Mouse (Mus musculus): ENCODE data around the gene Cpb2. TPM values are rescaled to one million over a fixed set of nuclear protein-coding genes. Genes with fewer than 3 reads are reported as not detected.

The Cpb2 gene
- polyA plus RNA-seq, 1 experiment from 2014 or later = 19.8 TPM

- Histone ChIP-seq H3K4me1 (ENCODE audit: insufficient read depth, low read length) (0 out of 2 replicates have a peak, but pooled peaks cover 6% of the 10 kb centered on the region), H3K4me3 (ENCODE audit: low read length) (no peak overlapping the region), H3K27ac (ENCODE audit: low read length) (no peak overlapping the region), H3K27me3 (ENCODE audit: insufficient read depth, low read length) (no peaks in the 10 kb centered on the region), H3K9me3 (ENCODE audit: low read length) (no peaks in the 10 kb centered on the region), H3K36me3 (ENCODE audit: insufficient read depth, low read length) (no peaks in the 10 kb centered on the region), H3K9ac (replicated peaks; ENCODE audit: low read length) (no peak overlapping the region), H3K4me2 (replicated peaks; ENCODE audit: low read depth, low read length) (no peak overlapping the region)
- ATAC-seq (ENCODE audit: low FRiP score, low TSS enrichment) = no peak
- WGBS = 81% methylated on average over 6 of the region's 6 CpGs
These were observed 3.9 kb upstream of the Cpb2 start for GRCm38 (mm10) chr14:75238054-75238692.

- Histone ChIP-seq H3K4me2 (replicated peaks; ENCODE audit: low read depth, low read length) (no peak overlapping the region), H3K4me3 (ENCODE audit: low read length) (no peak overlapping the region), H3K4me1 (ENCODE audit: insufficient read depth, low read length) (0 out of 2 replicates have a peak, but pooled peaks cover 6% of the 10 kb centered on the region), H3K9me3 (ENCODE audit: low read length) (no peaks in the 10 kb centered on the region), H3K27me3 (ENCODE audit: insufficient read depth, low read length) (no peaks in the 10 kb centered on the region), H3K36me3 (ENCODE audit: insufficient read depth, low read length) (no peaks in the 10 kb centered on the region), H3K9ac (replicated peaks; ENCODE audit: low read length) (no peak overlapping the region), H3K27ac (ENCODE audit: low read length) (no peak overlapping the region)
- 83% methylated on average over 11 of the region's 11 CpGs for WGBS
- ATAC-seq (ENCODE audit: low FRiP score, low TSS enrichment) = no peak
These were observed 4.2 kb downstream of the Cpb2 start for GRCm38 (mm10) chr14:75246024-75247000.

- Histone ChIP-seq H3K9ac (replicated peaks; ENCODE audit: low read length) (no peak overlapping the region), H3K9me3 (ENCODE audit: low read length) (no peaks in the 10 kb centered on the region), H3K4me1 (ENCODE audit: insufficient read depth, low read length) (no peaks in the 10 kb centered on the region), H3K27ac (ENCODE audit: low read length) (no peak overlapping the region), H3K4me3 (ENCODE audit: low read length) (no peak overlapping the region), H3K27me3 (ENCODE audit: insufficient read depth, low read length) (no peaks in the 10 kb centered on the region), H3K36me3 (ENCODE audit: insufficient read depth, low read length) (no peaks in the 10 kb centered on the region), H3K4me2 (replicated peaks; ENCODE audit: low read depth, low read length) (no peak overlapping the region)
- 82% methylated on average over 3 of the region's 3 CpGs for WGBS
- ATAC-seq (ENCODE audit: low FRiP score, low TSS enrichment) = no peak
These were observed 8.3 kb downstream of the Cpb2 start for GRCm38 (mm10) chr14:75250432-75250831.

GRCm38 (mm10) chr14:75256521-75256920, 14.4 kb downstream of the Cpb2 start:
- Histone ChIP-seq H3K27ac (ENCODE audit: low read length) (no peak overlapping the region), H3K9me3 (ENCODE audit: low read length) (no peaks in the 10 kb centered on the region), H3K9ac (replicated peaks; ENCODE audit: low read length) (no peak overlapping the region), H3K4me3 (ENCODE audit: low read length) (no peak overlapping the region), H3K4me2 (replicated peaks; ENCODE audit: low read depth, low read length) (no peak overlapping the region), H3K36me3 (ENCODE audit: insufficient read depth, low read length) (no peaks in the 10 kb centered on the region), H3K27me3 (ENCODE audit: insufficient read depth, low read length) (no peaks in the 10 kb centered on the region), H3K4me1 (ENCODE audit: insufficient read depth, low read length) (no peaks in the 10 kb centered on the region)
- WGBS = 50% methylated on average over 5 of the region's 5 CpGs
- ATAC-seq (ENCODE audit: low FRiP score, low TSS enrichment) = no peak

- Histone ChIP-seq H3K27ac (ENCODE audit: low read length) (no peak overlapping the region), H3K27me3 (ENCODE audit: insufficient read depth, low read length) (no peaks in the 10 kb centered on the region; the same call in 1 of the 2 replicates), H3K9me3 (ENCODE audit: low read length) (no peaks in the 10 kb centered on the region), H3K36me3 (ENCODE audit: insufficient read depth, low read length) (no peaks in the 10 kb centered on the region), H3K4me1 (ENCODE audit: insufficient read depth, low read length) (no peaks in the 10 kb centered on the region), H3K4me2 (replicated peaks; ENCODE audit: low read depth, low read length) (no peak overlapping the region), H3K9ac (replicated peaks; ENCODE audit: low read length) (no peak overlapping the region), H3K4me3 (ENCODE audit: low read length) (no peak overlapping the region)
- ATAC-seq (ENCODE audit: low FRiP score, low TSS enrichment) = no peak
- WGBS = 88% methylated on average over 5 of the region's 5 CpGs
These were observed 27.4 kb downstream of the Cpb2 start for GRCm38 (mm10) chr14:75269531-75269930.

GRCm38 (mm10) chr14:75279716-75280115, 37.6 kb downstream of the Cpb2 start:
- Histone ChIP-seq H3K27me3 (ENCODE audit: insufficient read depth, low read length) (no peaks in the 10 kb centered on the region; the same call in none of the 2 replicates), H3K4me1 (ENCODE audit: insufficient read depth, low read length) (peaks cover 3% of the 10 kb centered on the region; the same call in 1 of the 2 replicates), H3K4me3 (ENCODE audit: low read length) (no peak overlapping the region), H3K27ac (ENCODE audit: low read length) (no peak overlapping the region), H3K36me3 (ENCODE audit: insufficient read depth, low read length) (no peaks in the 10 kb centered on the region), H3K9me3 (ENCODE audit: low read length) (no peaks in the 10 kb centered on the region), H3K9ac (replicated peaks; ENCODE audit: low read length) (no peak overlapping the region), H3K4me2 (replicated peaks; ENCODE audit: low read depth, low read length) (no peak overlapping the region)
- 82% methylated on average over 6 of the region's 6 CpGs for WGBS
- ATAC-seq (ENCODE audit: low FRiP score, low TSS enrichment) = no peak

GRCm38 (mm10) chr14:75280406-75280805, 38.3 kb downstream of the Cpb2 start:
- ATAC-seq (ENCODE audit: low FRiP score, low TSS enrichment) = no peak
- no peaks in the 10 kb centered on the region for H3K36me3 ChIP-seq (ENCODE audit: insufficient read depth, low read length)
- H3K27me3 ChIP-seq (ENCODE audit: insufficient read depth, low read length) = no peaks in the 10 kb centered on the region; the same call in none of the 2 replicates
- H3K9ac ChIP-seq (replicated peaks; ENCODE audit: low read length) = no peak overlapping the region
- H3K4me3 ChIP-seq (ENCODE audit: low read length) = no peak overlapping the region
- H3K4me1 ChIP-seq (ENCODE audit: insufficient read depth, low read length) = peaks cover 9% of the 10 kb centered on the region
- H3K4me2 ChIP-seq (replicated peaks; ENCODE audit: low read depth, low read length) = no peak overlapping the region
- 54% methylated on average over 5 of the region's 5 CpGs for WGBS
- H3K9me3 ChIP-seq (ENCODE audit: low read length) = no peaks in the 10 kb centered on the region
- H3K27ac ChIP-seq (ENCODE audit: low read length) = no peak overlapping the region

- H3K9me3 ChIP-seq (ENCODE audit: low read length) = no peaks in the 10 kb centered on the region
- H3K27me3 ChIP-seq (ENCODE audit: insufficient read depth, low read length) = no peaks in the 10 kb centered on the region; the same call in 1 of the 2 replicates
- no peaks in the 10 kb centered on the region for H3K36me3 ChIP-seq (ENCODE audit: insufficient read depth, low read length)
- ATAC-seq (ENCODE audit: low FRiP score, low TSS enrichment) = peak; percentile 47
- peak overlapping the region; percentile 89 for H3K27ac ChIP-seq (ENCODE audit: low read length)
- H3K9ac ChIP-seq (replicated peaks; ENCODE audit: low read length) = peak overlapping the region; percentile 95
- peak overlapping the region; percentile 94 for H3K4me3 ChIP-seq (ENCODE audit: low read length)
- H3K4me1 ChIP-seq (ENCODE audit: insufficient read depth, low read length) = peaks cover 11% of the 10 kb centered on the region
- H3K4me2 ChIP-seq (replicated peaks; ENCODE audit: low read depth, low read length) = peak overlapping the region; percentile 70
- 3% methylated on average over 19 of the region's 19 CpGs for WGBS
These were observed 41.6 kb downstream of the Cpb2 start for GRCm38 (mm10) chr14:75283609-75284192.

- Histone ChIP-seq H3K9me3 (ENCODE audit: low read length) (no peaks in the 10 kb centered on the region), H3K4me3 (ENCODE audit: low read length) (peak within 1 kb of the TSS; percentile 94), H3K4me2 (replicated peaks; ENCODE audit: low read depth, low read length) (peak within 1 kb of the TSS; percentile 70), H3K27ac (ENCODE audit: low read length) (peak within 1 kb of the TSS; percentile 89), H3K4me1 (ENCODE audit: insufficient read depth, low read length) (peaks cover 11% of the 10 kb centered on the region), H3K36me3 (ENCODE audit: insufficient read depth, low read length) (no peaks in the 10 kb centered on the region), H3K9ac (replicated peaks; ENCODE audit: low read length) (peak within 1 kb of the TSS; percentile 95), H3K27me3 (ENCODE audit: insufficient read depth, low read length) (no peaks in the 10 kb centered on the region; the same call in 1 of the 2 replicates)
- ATAC-seq (ENCODE audit: low FRiP score, low TSS enrichment) = peak; percentile 98
- under 1% methylated on average over 61 of the region's 61 CpGs for WGBS
These were observed 42.3 kb downstream of the Cpb2 start, which contains the start of gene Zc3h13 for GRCm38 (mm10) chr14:75284193-75284915. Gene Zc3h13, plus strand, starts transcription at chr14:75284373.
